Mouse (Mus musculus): ENCODE measurements at regions not wholly inside any gene's neighbourhood (a gene's known extent, or its start where the extent isn't known, plus 50 kb on each side); places are given as distances from the start of the nearest gene placed in this dataset.

- no peak for DNase-seq
Measured at GRCm38 (mm10) chr7:77632656-77633055, 1105.2 kb downstream of the Ntrk3 start.

- no peak for DNase-seq
Measured at GRCm38 (mm10) chr7:77623491-77623890, 1114.3 kb downstream of the Ntrk3 start.

GRCm38 (mm10) chr7:77622934-77623333 is 1114.9 kb downstream of the Ntrk3 start:
- no peak for DNase-seq

- DNase-seq, result no peak
Measured at GRCm38 (mm10) chr7:77572872-77573271, 1164.9 kb downstream of the Ntrk3 start.

GRCm38 (mm10) chr7:77559095-77559494 is 1178.7 kb downstream of the Ntrk3 start:
- DNase-seq, result no peak

GRCm38 (mm10) chr7:77558536-77558935 is 1179.3 kb downstream of the Ntrk3 start:
- no peak for DNase-seq

- DNase-seq, result no peak
Measured at GRCm38 (mm10) chr7:77536890-77537289, 1200.9 kb downstream of the Ntrk3 start.

GRCm38 (mm10) chr7:77527906-77528305 is 1209.9 kb downstream of the Ntrk3 start:
- DNase-seq, result no peak

- no peak for DNase-seq
Measured at GRCm38 (mm10) chr7:77509586-77509985, 1228.2 kb downstream of the Ntrk3 start.

- DNase-seq, result no peak
Measured at GRCm38 (mm10) chr7:77507606-77508005, 1230.2 kb downstream of the Ntrk3 start.

GRCm38 (mm10) chr7:77502608-77503007 is 1235.2 kb downstream of the Ntrk3 start:
- DNase-seq, result no peak

GRCm38 (mm10) chr7:77495066-77495465 is 1242.7 kb downstream of the Ntrk3 start:
- DNase-seq, result no peak

GRCm38 (mm10) chr7:77477519-77477918 is 1247.8 kb downstream of the Agbl1 start:
- DNase-seq, result no peak

GRCm38 (mm10) chr7:77446052-77446367 is 1216.3 kb downstream of the Agbl1 start:
- no peak for DNase-seq

- DNase-seq, result no peak
Measured at GRCm38 (mm10) chr7:77445352-77446051, 1215.8 kb downstream of the Agbl1 start.

GRCm38 (mm10) chr7:77441622-77442021 is 1211.9 kb downstream of the Agbl1 start:
- DNase-seq, result no peak

GRCm38 (mm10) chr7:77413606-77414005 is 1183.9 kb downstream of the Agbl1 start:
- peak; percentile 7 for DNase-seq
